Mouse (Mus musculus) frontal cortex, postnatal 14 days (tissue): ENCODE data around the gene Tpra1.

Experiments used
- DNase-seq, 2 experiments: peaks; one replicate each; pipeline ENCODE4 v3.0.0; 2022; ENCODE audit warnings: low spot score in 2 of 2

Gene Tpra1

DNA sequence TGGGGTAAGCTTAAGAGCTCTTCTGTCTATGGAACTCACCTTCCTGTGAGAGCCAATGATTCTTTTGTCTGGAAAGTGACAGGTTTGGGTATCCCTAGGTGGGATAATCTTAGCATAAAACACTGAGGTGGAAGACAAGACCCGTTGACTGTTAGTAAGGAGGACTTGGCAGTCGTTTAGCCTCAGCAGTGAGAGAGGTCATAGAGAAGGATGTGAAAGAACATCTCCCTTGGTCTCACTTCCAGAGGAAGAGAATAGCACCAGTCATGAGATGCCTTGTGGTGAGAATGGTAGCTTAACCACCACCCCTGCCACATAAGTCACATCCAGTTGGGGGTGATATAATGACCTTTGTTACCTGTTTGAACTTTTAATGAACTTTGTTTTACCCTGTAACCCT lies 54.7 kb downstream of the Tpra1 start:
- no peak for DNase-seq

DNA sequence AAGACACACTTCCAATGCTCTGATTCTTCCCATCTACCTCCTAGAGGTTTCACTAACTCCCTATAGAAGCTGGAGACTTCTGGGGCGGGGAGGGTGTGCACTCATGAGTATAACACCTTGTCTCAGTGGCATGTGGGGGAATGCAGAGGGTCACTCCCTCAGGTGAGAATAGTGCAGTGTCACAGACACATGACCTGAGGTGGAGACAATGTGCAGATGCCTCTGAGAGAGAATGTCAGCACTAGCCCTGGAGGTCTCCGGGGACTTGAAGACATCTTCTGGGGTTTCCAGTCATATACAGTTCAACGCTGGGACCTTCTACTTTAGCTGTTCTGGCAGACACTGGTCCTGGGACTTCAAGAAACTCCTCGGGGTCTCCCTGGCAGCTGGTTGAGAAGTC lies 55.3 kb downstream of the Tpra1 start:
- DNase-seq, result no peak

GRCm38 (mm10) chr6:88957801-88958211 lies 55.8 kb downstream of the Tpra1 start:
- no peak for DNase-seq

DNA sequence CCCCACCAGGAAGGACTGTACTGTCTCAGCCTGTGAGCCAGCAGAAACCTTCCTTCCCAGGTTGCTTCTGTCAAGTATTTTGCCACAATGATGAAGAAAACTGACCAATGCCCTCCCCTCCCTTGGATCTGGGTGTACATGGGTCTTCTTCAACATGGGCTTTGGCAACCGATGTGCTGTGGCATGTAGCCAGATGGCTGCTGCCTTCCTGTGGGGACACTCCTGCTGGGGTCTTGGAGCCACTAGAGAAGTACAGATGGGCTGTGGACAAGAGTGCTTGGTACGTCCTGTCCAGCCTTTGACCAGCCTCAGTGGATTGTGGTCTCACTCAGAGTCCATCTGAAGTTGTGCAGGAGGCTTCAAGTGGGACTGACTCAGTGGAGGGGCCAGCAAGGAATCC lies 56.3 kb downstream of the Tpra1 start:
- no peak for DNase-seq

DNA sequence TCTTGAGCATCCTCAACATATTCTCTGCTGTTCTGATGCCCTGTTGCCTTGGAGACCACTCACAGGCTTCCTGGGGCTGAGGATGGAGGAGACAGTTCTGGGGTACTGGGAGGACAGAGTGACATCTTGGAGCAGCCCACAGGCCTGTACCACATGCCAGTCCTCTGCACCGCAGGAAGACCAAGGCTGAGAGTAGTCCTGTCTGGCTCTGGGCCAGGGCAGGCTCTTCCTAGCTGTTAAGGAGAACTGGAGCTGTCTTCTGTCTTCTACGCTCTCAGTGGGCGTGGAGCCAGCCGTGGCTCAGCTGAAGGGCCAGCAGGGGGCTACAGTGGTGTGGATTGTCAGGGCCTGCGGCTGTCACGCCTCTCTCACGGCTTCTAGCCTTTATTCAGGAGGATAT lies 57.8 kb downstream of the Tpra1 start:
- peak; percentile 65 to 74 for DNase-seq

DNA sequence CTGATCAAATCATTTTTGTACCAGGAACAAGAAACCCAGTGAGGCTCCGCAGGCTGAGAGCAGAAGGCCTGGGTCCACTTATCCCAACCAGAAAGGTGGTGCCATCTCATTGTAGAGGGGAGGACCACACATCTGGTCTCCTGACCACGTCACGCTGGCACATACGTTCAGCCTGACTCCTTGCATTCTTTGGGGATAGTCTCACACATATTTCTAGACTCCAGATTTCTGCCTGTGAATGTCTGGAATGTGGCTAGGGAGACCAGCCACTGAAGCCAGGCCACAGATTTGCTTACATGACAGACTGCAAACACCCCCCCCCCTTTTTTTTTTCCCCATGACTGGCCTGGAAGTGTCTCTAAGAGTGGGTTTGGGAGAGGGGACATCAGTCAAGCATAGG lies 58.9 kb downstream of the Tpra1 start:
- DNase-seq, result no peak
